Mouse (Mus musculus): ENCODE measurements around the gene Mxra7. TPM values are rescaled to one million over a fixed set of nuclear protein-coding genes. Genes with fewer than 3 reads are reported as not detected.

Gene Mxra7
- total RNA-seq, 2 experiments from 2014 or later: 0.67 TPM; not detected in 1

GRCm38 (mm10) chr11:116821057-116821940 is 6.5 kb downstream of the Mxra7 start:
- no peak for ATAC-seq (replicated peaks; ENCODE audit: poor library complexity, severe bottlenecking)

- ATAC-seq (replicated peaks; ENCODE audit: poor library complexity, severe bottlenecking): no peak
These were observed 7.8 kb downstream of the Mxra7 start for GRCm38 (mm10) chr11:116819932-116820593.

GRCm38 (mm10) chr11:116818722-116819121 is 9.1 kb downstream of the Mxra7 start:
- no peak for ATAC-seq (replicated peaks; ENCODE audit: poor library complexity, severe bottlenecking)

GRCm38 (mm10) chr11:116817567-116817966 is 10.3 kb downstream of the Mxra7 start:
- ATAC-seq (replicated peaks; ENCODE audit: poor library complexity, severe bottlenecking): no peak

GRCm38 (mm10) chr11:116816769-116817168 is 11.1 kb downstream of the Mxra7 start:
- ATAC-seq (replicated peaks; ENCODE audit: poor library complexity, severe bottlenecking): no peak

- no peak for ATAC-seq (replicated peaks; ENCODE audit: poor library complexity, severe bottlenecking)
These were observed 12.9 kb downstream of the Mxra7 start for GRCm38 (mm10) chr11:116814884-116815415.

GRCm38 (mm10) chr11:116814076-116814883 is 13.6 kb downstream of the Mxra7 start:
- ATAC-seq (replicated peaks; ENCODE audit: poor library complexity, severe bottlenecking): peak; percentile 62

GRCm38 (mm10) chr11:116813610-116814009 is 14.2 kb downstream of the Mxra7 start:
- ATAC-seq (replicated peaks; ENCODE audit: poor library complexity, severe bottlenecking): no peak

- ATAC-seq (replicated peaks; ENCODE audit: poor library complexity, severe bottlenecking): no peak
These were observed 14.9 kb downstream of the Mxra7 start for GRCm38 (mm10) chr11:116812793-116813529.

GRCm38 (mm10) chr11:116810983-116811901 is 16.6 kb downstream of the Mxra7 start:
- peak; percentile 56 for ATAC-seq (replicated peaks; ENCODE audit: poor library complexity, severe bottlenecking)

- ATAC-seq (replicated peaks; ENCODE audit: poor library complexity, severe bottlenecking): no peak
These were observed 17.3 kb downstream of the Mxra7 start for GRCm38 (mm10) chr11:116810528-116810927.

- ATAC-seq (replicated peaks; ENCODE audit: poor library complexity, severe bottlenecking): no peak
These were observed 18.3 kb downstream of the Mxra7 start for GRCm38 (mm10) chr11:116809520-116809919.

- ATAC-seq (replicated peaks; ENCODE audit: poor library complexity, severe bottlenecking): no peak
These were observed 18.9 kb downstream of the Mxra7 start for GRCm38 (mm10) chr11:116808811-116809395.

GRCm38 (mm10) chr11:116807938-116808606 is 19.8 kb downstream of the Mxra7 start:
- peak; percentile 61 for ATAC-seq (replicated peaks; ENCODE audit: poor library complexity, severe bottlenecking)

GRCm38 (mm10) chr11:116807526-116807925 is 20.3 kb downstream of the Mxra7 start:
- ATAC-seq (replicated peaks; ENCODE audit: poor library complexity, severe bottlenecking): no peak

GRCm38 (mm10) chr11:116807116-116807515 is 20.7 kb downstream of the Mxra7 start:
- ATAC-seq (replicated peaks; ENCODE audit: poor library complexity, severe bottlenecking): no peak

GRCm38 (mm10) chr11:116806136-116807071 is 21.4 kb downstream of the Mxra7 start:
- ATAC-seq (replicated peaks; ENCODE audit: poor library complexity, severe bottlenecking): no peak
